Mouse (Mus musculus) neutrophil, adult 65 days (primary cell): Measurements from ENCODE around the gene Jade1. TPM values are rescaled to one million over a fixed set of nuclear protein-coding genes. Genes with fewer than 3 reads are reported as not detected.

Experiments
- total RNA-seq: library from RNA; stranded (reverse); gene quantifications from 2 replicates; pipeline ENCODE4 v1.2.4, GENCODE M21; 2023

The Jade1 gene
- total RNA-seq = 23.5 and 28.3 TPM in 2 replicates

DNA sequence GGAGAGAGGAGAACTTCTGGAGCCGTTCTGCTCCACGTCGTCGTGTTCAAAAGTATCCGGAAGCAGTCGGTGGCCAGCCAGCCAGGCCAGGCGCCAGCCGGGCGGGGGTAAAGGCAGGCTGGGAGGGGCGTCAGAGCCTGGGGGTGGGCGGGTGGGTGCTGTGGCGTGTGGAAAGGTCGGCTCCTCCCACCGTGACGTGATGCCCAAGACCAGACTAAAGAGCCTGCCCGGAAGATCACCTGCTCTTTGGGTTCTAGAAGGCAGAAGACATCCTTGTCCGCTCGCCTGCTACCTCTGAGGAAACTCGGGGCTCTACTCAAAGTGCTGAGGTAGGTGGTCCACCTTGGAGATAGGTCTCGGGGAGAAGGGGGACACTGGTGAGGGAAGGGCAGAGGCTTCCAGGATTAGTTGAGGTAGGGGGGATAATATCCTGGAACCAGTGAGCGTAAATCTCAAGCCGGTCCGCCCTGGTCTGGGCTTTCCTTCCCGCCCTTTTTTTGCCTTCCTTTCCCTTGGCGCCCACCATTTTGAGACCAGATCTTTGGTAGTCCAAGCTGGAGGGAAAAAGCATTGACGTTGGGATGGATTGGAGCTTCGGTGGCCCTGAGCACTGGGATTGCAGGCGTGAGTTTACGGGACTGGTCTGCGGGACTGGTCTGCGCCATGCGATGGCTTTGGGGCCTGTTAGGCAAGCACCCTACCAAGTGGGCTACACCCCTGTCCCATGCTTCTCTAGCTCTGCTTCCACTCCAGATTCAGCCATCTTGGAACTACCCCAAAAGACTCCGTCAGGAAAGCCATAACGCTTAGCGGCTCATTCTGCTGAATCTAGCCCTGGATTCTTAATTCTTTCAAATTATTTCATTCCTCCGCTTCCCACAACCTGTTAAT, at the start of gene Jade1:
TSS of gene Jade1 (plus strand) at position 241 of the 891 bp plus-strand sequence.

Other genes starting within 250 kb of the Jade1 start
- 7.2 and 10.6 TPM in 2 replicates for gene Sclt1, start 186.8 kb downstream of the Jade1 start, total RNA-seq
- 1.7 and 2.9 TPM in 2 replicates for gene D3Ertd751e, start 186.9 kb downstream of the Jade1 start, total RNA-seq